Mouse (Mus musculus) liver, postnatal 0 days (tissue): ENCODE measurements at regions not wholly inside any gene's neighbourhood (a gene's known extent, or its start where the extent isn't known, plus 50 kb on each side); places are given as distances from the start of the nearest gene placed in this dataset.

Source experiments
- CTCF ChIP-seq: sonication (generic); IDR thresholded peaks from 2 replicates; pipeline ENCODE4 v1.5.1; 2016; ENCODE audit warnings: antibody characterized with exemption, low read depth
- EP300 ChIP-seq: IDR thresholded peaks from 2 replicates; pipeline ENCODE4 v1.6.1; 2016; ENCODE audit warnings: antibody characterized with exemption, low read depth, mild to moderate bottlenecking

DNA sequence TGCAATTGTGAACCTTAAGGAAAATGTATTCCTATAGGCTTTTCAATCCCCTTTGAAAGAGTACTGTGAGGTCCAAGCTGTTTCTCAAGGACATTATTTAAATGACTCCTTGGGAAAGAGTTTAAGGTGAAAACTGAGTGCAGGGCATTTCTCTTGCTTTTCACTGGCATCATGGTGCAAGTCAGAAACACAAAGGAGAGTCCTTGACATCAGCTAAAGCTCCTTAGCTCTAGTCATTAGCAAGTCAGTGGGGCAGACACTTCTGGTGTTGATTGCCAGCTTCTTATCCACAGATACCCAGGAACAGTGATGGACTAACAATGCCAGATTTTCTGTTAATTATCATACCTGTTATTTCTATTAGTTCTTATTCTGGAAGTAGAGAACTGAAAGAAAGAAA, 1043.4 kb downstream of the Defb40 start:
- TF ChIP-seq CTCF, result no peak
- TF ChIP-seq EP300, result no peak
